ENCODE assay signal across 9 mouse cellular contexts in the genomic region with DNA sequence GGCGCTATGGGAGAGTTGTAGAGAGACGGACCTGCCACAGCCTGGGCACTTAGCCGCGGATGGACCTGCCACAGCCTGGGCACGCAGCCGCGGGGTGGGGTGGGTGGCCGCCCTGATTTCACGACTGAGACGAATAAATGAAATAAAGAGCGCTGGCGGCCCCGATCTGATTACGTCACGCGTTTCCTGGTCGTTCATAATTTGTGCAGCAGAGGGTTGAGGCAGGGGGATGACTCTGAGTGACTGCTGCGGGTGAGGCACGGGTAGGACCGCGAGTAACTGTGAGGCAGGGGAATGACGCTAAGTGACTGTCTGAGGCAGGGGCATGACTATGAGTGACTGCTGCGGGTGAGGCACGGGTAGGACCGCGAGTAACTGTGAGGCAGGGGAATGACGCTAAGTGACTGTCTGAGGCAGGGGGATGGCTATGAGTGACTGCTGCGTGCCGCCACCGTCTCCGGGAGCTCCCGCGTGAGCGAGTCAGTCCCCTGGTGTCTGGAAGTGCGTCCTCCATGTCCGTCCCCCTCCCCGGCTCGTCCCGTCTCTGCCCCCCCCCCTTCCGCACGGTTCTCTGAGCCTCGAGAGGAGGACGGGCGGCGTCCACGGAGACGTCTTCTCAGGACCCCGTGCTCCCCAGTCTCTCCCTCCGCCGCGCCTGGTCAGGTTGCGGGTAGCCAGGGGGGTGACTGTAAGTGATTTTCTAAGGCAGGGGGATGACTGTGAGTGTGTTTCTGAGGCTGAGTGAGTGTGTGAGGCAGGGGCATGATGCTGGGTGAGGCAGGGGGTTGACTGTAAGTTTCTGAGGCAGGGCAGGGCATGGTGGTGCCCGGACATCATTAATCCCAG. TPM values are rescaled to one million over a fixed set of nuclear protein-coding genes. Genes with fewer than 3 reads are reported as not detected.
DNase-seq lines count a peak whose midpoint lies in the region; ATAC-seq and TF ChIP-seq lines count a peak whose summit lies in the region.
"Had no signal": no experiment of that assay in that cellular context is flagged by ENCODE, and none has a peak within 500 bp of the region (broad histone marks: within the 10 kb centered on the region; RNA-seq: fewer than 3 reads in every experiment).

No protein-coding gene starts in this region.

- no peak for TF ChIP-seq RAD21 in MEL (IDR thresholded peaks at IDR 0.05; ENCODE audit: low read depth, low read length)

- WGBS in cerebellum, adult 2 months: under 1% methylated on average over 53 of the region's 53 CpGs
- WGBS in heart, embryonic 13.5 days: 1% methylated on average over 43 of the region's 53 CpGs
- WGBS in small intestine, adult 2 months: under 1% methylated on average over 49 of the region's 53 CpGs

- peak overlapping the region; percentile 4 for H3K4me3 ChIP-seq in cerebellum, adult 2 months (replicated peaks; ENCODE audit: insufficient read depth, low read depth, low read length)
- no peak overlapping the region for H3K4me3 ChIP-seq in MEL (ENCODE audit: control insufficient read depth in 1 of 2, insufficient read depth in 1 of 2, low read depth in 2 of 2, low read length in 2 of 2)
- H3K4me3 ChIP-seq in heart, embryonic 13.5 days: peak overlapping the region; percentile 60
- H3K4me3 ChIP-seq in small intestine, adult 2 months (ENCODE audit: low read depth, low read length): peak overlapping the region; percentile 61

- H3K27ac ChIP-seq in cerebellum, adult 2 months (ENCODE audit: insufficient read depth, low read length): no peak overlapping the region
- H3K27ac ChIP-seq in MEL (ENCODE audit: control insufficient read depth, low read depth, low read length): no peak overlapping the region
- H3K27ac ChIP-seq in heart, embryonic 13.5 days (replicated peaks): peak overlapping the region; percentile 4; the same call in 1 of the 2 replicates
- H3K27ac ChIP-seq in small intestine, adult 2 months (ENCODE audit: insufficient read depth, low read depth, low read length): peak overlapping the region; percentile 56

- H3K36me3 ChIP-seq in MEL (ENCODE audit: control insufficient read depth in 1 of 2, insufficient read depth in 2 of 2, low read length in 2 of 2): peaks cover 0 to 8% of the 10 kb centered on the region in 2 experiments; a peak in 2 of 4 replicates
- no peaks in the 10 kb centered on the region for H3K36me3 ChIP-seq in heart, embryonic 13.5 days
- no peaks in the 10 kb centered on the region for H3K36me3 ChIP-seq in small intestine, adult 2 months (ENCODE audit: control insufficient read depth, insufficient read depth, low read length)

- H3K27me3 ChIP-seq in cerebellum, adult 2 months (ENCODE audit: control insufficient read depth, insufficient read depth, low read length): no peaks in the 10 kb centered on the region
- H3K27me3 ChIP-seq in MEL (ENCODE audit: control insufficient read depth in 1 of 2, insufficient read depth in 2 of 2, low read length in 2 of 2): no peaks in the 10 kb centered on the region
- peaks cover 9% of the 10 kb centered on the region for H3K27me3 ChIP-seq in heart, embryonic 13.5 days (replicated peaks)
- no peaks in the 10 kb centered on the region for H3K27me3 ChIP-seq in small intestine, adult 2 months (ENCODE audit: control insufficient read depth, insufficient read depth, low read length)

- no peak for TF ChIP-seq POLR2A in cerebellum, adult 2 months (IDR thresholded peaks at IDR 0.05; ENCODE audit: borderline replicate concordance, insufficient read depth, low read length)
- no peak for TF ChIP-seq POLR2A in MEL (IDR thresholded peaks at IDR 0.05; ENCODE audit: control insufficient read depth in 1 of 2, insufficient read depth in 1 of 2, low read depth in 1 of 2, low read length in 2 of 2, poor library complexity in 1 of 2)
- no peak for TF ChIP-seq POLR2A in small intestine, adult 2 months (IDR thresholded peaks at IDR 0.05; ENCODE audit: low read depth, low read length)

- peak; percentile 15 to 22 for DNase-seq in cerebellum, adult 2 months
- no peak for DNase-seq in cerebellum, adult 8-10 months
- DNase-seq in MEL (ENCODE audit: low read depth, low spot score): peak; percentile 52
- DNase-seq in embryo, embryonic 11 days: peak; percentile 54
- DNase-seq in kidney, postnatal 25 days: peak; percentile 28 to 71

- H3K4me2 ChIP-seq in heart, embryonic 13.5 days: peak overlapping the region; percentile 84

- no peaks in the 10 kb centered on the region for H3K4me1 ChIP-seq in cerebellum, adult 2 months (ENCODE audit: control insufficient read depth, insufficient read depth, low read length)
- peaks cover 7 to 15% of the 10 kb centered on the region in 2 experiments for H3K4me1 ChIP-seq in MEL (ENCODE audit: control insufficient read depth in 1 of 2, insufficient read depth in 2 of 2, low read length in 2 of 2)
- H3K4me1 ChIP-seq in heart, embryonic 13.5 days: peaks cover 17% of the 10 kb centered on the region
- peaks cover 10% of the 10 kb centered on the region for H3K4me1 ChIP-seq in small intestine, adult 2 months (ENCODE audit: control insufficient read depth, insufficient read depth, insufficient read length, low read length)

- H3K9ac ChIP-seq in MEL (ENCODE audit: control insufficient read depth, low read depth, low read length, poor library complexity, severe bottlenecking): no peak overlapping the region
- H3K9ac ChIP-seq in heart, embryonic 13.5 days: peak overlapping the region; percentile 74

- no peaks in the 10 kb centered on the region for H3K79me2 ChIP-seq in MEL (ENCODE audit: control insufficient read depth, insufficient read depth, low read length, poor library complexity)

- ATAC-seq in heart, embryonic 13.5 days (ENCODE audit: extremely low read depth, insufficient number of reproducible peaks, low FRiP score, low TSS enrichment): no peak
- ATAC-seq in megakaryocyte, adult 5-6 weeks (ENCODE audit: poor library complexity, severe bottlenecking): peak; percentile 8

- TF ChIP-seq CTCF in cerebellum, adult 2 months (IDR thresholded peaks at IDR 0.05; ENCODE audit: borderline replicate concordance, insufficient read depth, low read depth, low read length): no peak
- TF ChIP-seq CTCF in MEL (IDR thresholded peaks at IDR 0.05 in 2 of 3, conservative IDR thresholded peaks at IDR 0.05 in 1 of 3; ENCODE audit: control insufficient read depth in 1 of 3, insufficient read depth in 1 of 3, low read depth in 2 of 3, low read length in 3 of 3, poor library complexity in 1 of 3, severe bottlenecking in 1 of 3): no peak
- no peak for TF ChIP-seq CTCF in small intestine, adult 2 months (IDR thresholded peaks at IDR 0.05; ENCODE audit: extremely low read depth, insufficient read length, insufficient replicate concordance, low read depth, low read length)

- H3K9me3 ChIP-seq in MEL (replicated peaks; ENCODE audit: insufficient read depth, low read length): no peaks in the 10 kb centered on the region
- no peaks in the 10 kb centered on the region for H3K9me3 ChIP-seq in heart, embryonic 13.5 days

- TF ChIP-seq EP300 in MEL (IDR thresholded peaks at IDR 0.05; ENCODE audit: low read depth in 1 of 2, low read length in 2 of 2): no peak

TF ChIP-seq in MEL, 35 proteins besides CTCF, POLR2A, EP300 and RAD21:
- no peak for TF ChIP-seq MXI1 (IDR thresholded peaks at IDR 0.05; ENCODE audit: low read depth, low read length)
- no peak for TF ChIP-seq TCF12 (IDR thresholded peaks at IDR 0.05; ENCODE audit: low read depth, low read length)
- no peak for TF ChIP-seq ELF1 (IDR thresholded peaks at IDR 0.05; ENCODE audit: low read depth, low read length)
- no peak for TF ChIP-seq TBP (IDR thresholded peaks at IDR 0.05; ENCODE audit: low read depth, low read length)
- no peak for TF ChIP-seq POLR2AphosphoS5 (IDR thresholded peaks at IDR 0.05; ENCODE audit: borderline replicate concordance, low read depth, low read length)
- TF ChIP-seq CHD1 (IDR thresholded peaks at IDR 0.05; ENCODE audit: low read depth, low read length): no peak
- TF ChIP-seq E2F4 (IDR thresholded peaks at IDR 0.05; ENCODE audit: borderline replicate concordance, low read depth, low read length): no peak
- TF ChIP-seq SIN3A (IDR thresholded peaks at IDR 0.05; ENCODE audit: low read length): no peak
- no peak for TF ChIP-seq MEF2A (IDR thresholded peaks at IDR 0.05; ENCODE audit: extremely low read depth, insufficient replicate concordance, low read depth, low read length, poor library complexity, severe bottlenecking)
- no peak for TF ChIP-seq RCOR1 (IDR thresholded peaks at IDR 0.05; ENCODE audit: low read depth, low read length)
- no peak for TF ChIP-seq USF1 (IDR thresholded peaks at IDR 0.05; ENCODE audit: low read depth, low read length)
- TF ChIP-seq POLR2AphosphoS2 (IDR thresholded peaks at IDR 0.05; ENCODE audit: low read length): no peak
- TF ChIP-seq BHLHE40 (IDR thresholded peaks at IDR 0.05; ENCODE audit: borderline replicate concordance, low read depth, low read length): no peak
- no peak for TF ChIP-seq ZC3H11A (IDR thresholded peaks at IDR 0.05; ENCODE audit: low read depth, low read length)
- TF ChIP-seq GATA1 (IDR thresholded peaks at IDR 0.05; ENCODE audit: low read depth, low read length): no peak
- TF ChIP-seq USF2 (IDR thresholded peaks at IDR 0.05; ENCODE audit: borderline replicate concordance in 1 of 2, insufficient read depth in 1 of 2, low read depth in 1 of 2, low read length in 2 of 2): no peak
- TF ChIP-seq ETS1 (IDR thresholded peaks at IDR 0.05; ENCODE audit: low read depth, low read length): no peak
- TF ChIP-seq SMC3 (IDR thresholded peaks at IDR 0.05; ENCODE audit: low read depth, low read length): no peak
- no peak for TF ChIP-seq NELFE (IDR thresholded peaks at IDR 0.05; ENCODE audit: low read depth, low read length)
- no peak for TF ChIP-seq ZNF384 (IDR thresholded peaks at IDR 0.05; ENCODE audit: low read depth, low read length)

RNA-seq across cellular contexts. Expression of a gene that starts 45.1 kb away (rescaled TPM):
- polyA plus RNA-seq in cerebellum, adult 2 months (2012; rRNA removed): 0.13 and 0.16 TPM in 2 replicates
- not detected in 2 replicates for total RNA-seq in MEL (2012; rRNA removed)
- under 1 TPM in 1 of 2 experiments, not detected in 1; 0.07 TPM for polyA plus RNA-seq in MEL (2012; ENCODE audit: insufficient read depth in 1 of 2, insufficient read length in 2 of 2, low read depth in 1 of 2, low replicate concordance in 2 of 2, missing spikeins in 1 of 2)
- 1.2 and 1.4 TPM in 2 replicates for polyA plus RNA-seq in heart, embryonic 13.5 days (2015; fragmentation: Nextera tagmentation; extraction: Ambion mirVana)
- total RNA-seq in megakaryocyte, adult 5-6 weeks (2015): 119 and 127 TPM in 2 replicates
- total RNA-seq in megakaryocyte, adult 5-6 weeks (2017): 94.4 and 94.8 TPM in 2 replicates
- polyA plus RNA-seq in small intestine, adult 2 months (2012; rRNA removed): 1.2 and 1.3 TPM in 2 replicates

RNA-seq across cellular contexts. Expression of a gene that starts 54.8 kb away (rescaled TPM):
- 0.10 TPM in 1 of 2 replicates, not detected in the other for polyA plus RNA-seq in cerebellum, adult 2 months (2012; rRNA removed)
- not detected in 2 replicates for total RNA-seq in MEL (2012; rRNA removed)
- polyA plus RNA-seq in MEL (2012; ENCODE audit: insufficient read depth in 1 of 2, insufficient read length in 2 of 2, low read depth in 1 of 2, low replicate concordance in 2 of 2, missing spikeins in 1 of 2): not detected
- polyA plus RNA-seq in heart, embryonic 13.5 days (2015; fragmentation: Nextera tagmentation; extraction: Ambion mirVana): not detected in 2 replicates
- total RNA-seq in megakaryocyte, adult 5-6 weeks (2015): 0.23 and 1.0 TPM in 2 replicates
- total RNA-seq in megakaryocyte, adult 5-6 weeks (2017): 0.33 TPM in 1 of 2 replicates, not detected in the other
- not detected in 2 replicates for polyA plus RNA-seq in small intestine, adult 2 months (2012; rRNA removed)
- polyA plus RNA-seq: large intestine, adult 2 months had no signal

Comparison
In these comparisons a context has a peak if more than half of its experiments do, and no peak if none do; other contexts are left out.
1. H3K27ac ChIP-seq: peak in heart, embryonic 13.5 days (single experiment) and small intestine, adult 2 months (single experiment); none in cerebellum, adult 2 months (single experiment) and MEL (single experiment).
2. H3K4me3 ChIP-seq: peak in cerebellum, adult 2 months (single experiment), heart, embryonic 13.5 days (single experiment) and small intestine, adult 2 months (single experiment); none in MEL (0 of 2).